Mouse (Mus musculus): ENCODE data around the gene Bdkrb2. TPM values are rescaled to one million over a fixed set of nuclear protein-coding genes. Genes with fewer than 3 reads are reported as not detected.

The Bdkrb2 gene
- total and polyA plus RNA-seq, 3 experiments, result 0.01 to 0.05 TPM; not detected in 1

- ATAC-seq (ENCODE audit: extremely low read depth, insufficient number of reproducible peaks, low FRiP score, poor library complexity, severe bottlenecking) (no peak), DNase-seq (ENCODE audit: low spot score) (no peak)
- Histone ChIP-seq H3K36me3 (replicated peaks) (no peaks in the 10 kb centered on the region), H3K4me1 (ENCODE audit: insufficient read depth, low read depth, low read length) (no peaks in the 10 kb centered on the region), H3K9me3 (replicated peaks) (peaks cover 36% of the 10 kb centered on the region), H3K27me3 (ENCODE audit: insufficient read depth, low read length) (no peaks in the 10 kb centered on the region; the same call in 1 of the 2 replicates), H3K4me3 (ENCODE audit: low read depth, low read length) (no peak overlapping the region)
- TF ChIP-seq GATA2 (IDR thresholded peaks at IDR 0.05; ENCODE audit: borderline replicate concordance, low read depth, low read length) (no peak), TAL1 (conservative IDR thresholded peaks at IDR 0.05; ENCODE audit: low read depth, low read length) (no peak), CTCF (IDR thresholded peaks at IDR 0.05; ENCODE audit: low read depth, low read length) (no peak), GATA1 (IDR thresholded peaks at IDR 0.05; ENCODE audit: borderline replicate concordance, low read length) (no peak), POLR2AphosphoS5 (IDR thresholded peaks at IDR 0.05; ENCODE audit: insufficient replicate concordance, low read depth, low read length) (no peak)
Measured at GRCm38 (mm10) chr12:105563726-105564275, 775 bp downstream of the Bdkrb2 start.

DNA sequence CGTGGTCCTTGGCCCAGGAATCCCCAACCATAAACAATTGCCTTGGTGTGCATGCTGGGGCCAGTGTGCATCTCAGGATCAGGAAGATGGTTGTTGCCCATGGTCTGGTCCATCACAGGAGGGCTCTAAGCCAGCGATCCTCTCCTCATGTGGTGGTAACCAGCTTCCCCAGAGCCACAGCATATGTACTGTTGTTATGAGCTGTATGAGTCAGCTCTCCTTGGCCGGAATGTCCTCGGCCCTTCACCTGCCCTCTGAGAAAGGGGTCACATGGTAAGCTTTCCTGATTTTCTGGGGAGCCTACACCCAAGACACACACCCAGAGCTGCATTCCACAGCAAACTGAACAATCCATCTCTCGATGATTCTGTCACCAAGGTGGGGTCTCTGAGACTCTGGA is 2.2 kb downstream of the Bdkrb2 start:
- peaks cover 36% of the 10 kb centered on the region for H3K9me3 ChIP-seq (replicated peaks)
- TF ChIP-seq TAL1 (conservative IDR thresholded peaks at IDR 0.05; ENCODE audit: low read depth, low read length) (no peak), POLR2AphosphoS5 (IDR thresholded peaks at IDR 0.05; ENCODE audit: insufficient replicate concordance, low read depth, low read length) (no peak), GATA1 (IDR thresholded peaks at IDR 0.05; ENCODE audit: borderline replicate concordance, low read length) (no peak), GATA2 (IDR thresholded peaks at IDR 0.05; ENCODE audit: borderline replicate concordance, low read depth, low read length) (no peak)
- no peak overlapping the region for H3K4me3 ChIP-seq (ENCODE audit: low read depth, low read length)
- H3K27me3 ChIP-seq (ENCODE audit: insufficient read depth, low read length), result no peaks in the 10 kb centered on the region; the same call in 1 of the 2 replicates
- no peak for ATAC-seq (ENCODE audit: extremely low read depth, insufficient number of reproducible peaks, low FRiP score, poor library complexity, severe bottlenecking)
- no peaks in the 10 kb centered on the region for H3K36me3 ChIP-seq (replicated peaks)
- DNase-seq (ENCODE audit: low spot score), result no peak
- no peaks in the 10 kb centered on the region for H3K4me1 ChIP-seq (ENCODE audit: insufficient read depth, low read depth, low read length)

- TF ChIP-seq POLR2AphosphoS5 (IDR thresholded peaks at IDR 0.05; ENCODE audit: insufficient replicate concordance, low read depth, low read length) (no peak), GATA1 (IDR thresholded peaks at IDR 0.05; ENCODE audit: borderline replicate concordance, low read length) (no peak), CTCF (IDR thresholded peaks at IDR 0.05; ENCODE audit: low read depth, low read length) (no peak), TAL1 (conservative IDR thresholded peaks at IDR 0.05; ENCODE audit: low read depth, low read length) (no peak), GATA2 (IDR thresholded peaks at IDR 0.05; ENCODE audit: borderline replicate concordance, low read depth, low read length) (no peak)
- no peak for ATAC-seq (ENCODE audit: extremely low read depth, insufficient number of reproducible peaks, low FRiP score, poor library complexity, severe bottlenecking)
- Histone ChIP-seq H3K4me3 (ENCODE audit: low read depth, low read length) (no peak overlapping the region), H3K4me1 (ENCODE audit: insufficient read depth, low read depth, low read length) (no peaks in the 10 kb centered on the region), H3K9me3 (replicated peaks) (peaks cover 3% of the 10 kb centered on the region; the same call in 1 of the 2 replicates), H3K36me3 (replicated peaks) (no peaks in the 10 kb centered on the region), H3K27me3 (ENCODE audit: insufficient read depth, low read length) (no peaks in the 10 kb centered on the region; the same call in 1 of the 2 replicates)
- DNase-seq (ENCODE audit: low spot score), result no peak
Measured at GRCm38 (mm10) chr12:105571867-105572266, 8.8 kb downstream of the Bdkrb2 start.

GRCm38 (mm10) chr12:105572622-105573021 is 9.6 kb downstream of the Bdkrb2 start:
- Histone ChIP-seq H3K9me3 (replicated peaks) (no peaks in the 10 kb centered on the region), H3K36me3 (replicated peaks) (no peaks in the 10 kb centered on the region), H3K4me3 (ENCODE audit: low read depth, low read length) (no peak overlapping the region), H3K27me3 (ENCODE audit: insufficient read depth, low read length) (no peaks in the 10 kb centered on the region; the same call in 1 of the 2 replicates), H3K4me1 (ENCODE audit: insufficient read depth, low read depth, low read length) (no peaks in the 10 kb centered on the region)
- DNase-seq (ENCODE audit: low spot score) (no peak), ATAC-seq (ENCODE audit: extremely low read depth, insufficient number of reproducible peaks, low FRiP score, poor library complexity, severe bottlenecking) (no peak)
- no peak for TF ChIP-seq CTCF (IDR thresholded peaks at IDR 0.05; ENCODE audit: low read depth, low read length)
- no peak for TF ChIP-seq GATA2 (IDR thresholded peaks at IDR 0.05; ENCODE audit: borderline replicate concordance, low read depth, low read length)
- no peak for TF ChIP-seq POLR2AphosphoS5 (IDR thresholded peaks at IDR 0.05; ENCODE audit: insufficient replicate concordance, low read depth, low read length)
- TF ChIP-seq GATA1 (IDR thresholded peaks at IDR 0.05; ENCODE audit: borderline replicate concordance, low read length), result no peak
- TF ChIP-seq TAL1 (conservative IDR thresholded peaks at IDR 0.05; ENCODE audit: low read depth, low read length), result no peak

GRCm38 (mm10) chr12:105574356-105574755 is 11.3 kb downstream of the Bdkrb2 start:
- Histone ChIP-seq H3K36me3 (replicated peaks) (no peaks in the 10 kb centered on the region), H3K4me1 (ENCODE audit: insufficient read depth, low read depth, low read length) (no peaks in the 10 kb centered on the region), H3K27me3 (ENCODE audit: insufficient read depth, low read length) (no peaks in the 10 kb centered on the region; the same call in 1 of the 2 replicates), H3K9me3 (replicated peaks) (no peaks in the 10 kb centered on the region), H3K4me3 (ENCODE audit: low read depth, low read length) (no peak overlapping the region)
- TF ChIP-seq GATA2 (IDR thresholded peaks at IDR 0.05; ENCODE audit: borderline replicate concordance, low read depth, low read length) (no peak), CTCF (IDR thresholded peaks at IDR 0.05; ENCODE audit: low read depth, low read length) (no peak), TAL1 (conservative IDR thresholded peaks at IDR 0.05; ENCODE audit: low read depth, low read length) (no peak)
- ATAC-seq (ENCODE audit: extremely low read depth, insufficient number of reproducible peaks, low FRiP score, poor library complexity, severe bottlenecking), result no peak
- no peak for DNase-seq (ENCODE audit: low spot score)

GRCm38 (mm10) chr12:105580490-105580889 is 17.5 kb downstream of the Bdkrb2 start:
- DNase-seq (ENCODE audit: low spot score), result no peak
- Histone ChIP-seq H3K27me3 (ENCODE audit: insufficient read depth, low read length) (no peaks in the 10 kb centered on the region), H3K9me3 (replicated peaks) (no peaks in the 10 kb centered on the region), H3K4me3 (ENCODE audit: low read depth, low read length) (no peak overlapping the region), H3K4me1 (ENCODE audit: insufficient read depth, low read depth, low read length) (peaks cover 21% of the 10 kb centered on the region), H3K36me3 (replicated peaks) (no peaks in the 10 kb centered on the region)
- ATAC-seq (ENCODE audit: extremely low read depth, insufficient number of reproducible peaks, low FRiP score, poor library complexity, severe bottlenecking), result no peak
- no peak for TF ChIP-seq POLR2AphosphoS5 (IDR thresholded peaks at IDR 0.05; ENCODE audit: insufficient replicate concordance, low read depth, low read length)
- TF ChIP-seq GATA2 (IDR thresholded peaks at IDR 0.05; ENCODE audit: borderline replicate concordance, low read depth, low read length), result no peak
- no peak for TF ChIP-seq TAL1 (conservative IDR thresholded peaks at IDR 0.05; ENCODE audit: low read depth, low read length)
- no peak for TF ChIP-seq GATA1 (IDR thresholded peaks at IDR 0.05; ENCODE audit: borderline replicate concordance, low read length)
- TF ChIP-seq CTCF (IDR thresholded peaks at IDR 0.05; ENCODE audit: low read depth, low read length), result no peak
